Mouse (Mus musculus) urinary bladder, postnatal 14 days (tissue): Measurements from ENCODE around the gene Pla2g16.

Experiments
- DNase-seq: peaks from one replicate; pipeline ENCODE4 v3.0.0; 2021; ENCODE audit warnings: low spot score

Pla2g16 gene

DNA sequence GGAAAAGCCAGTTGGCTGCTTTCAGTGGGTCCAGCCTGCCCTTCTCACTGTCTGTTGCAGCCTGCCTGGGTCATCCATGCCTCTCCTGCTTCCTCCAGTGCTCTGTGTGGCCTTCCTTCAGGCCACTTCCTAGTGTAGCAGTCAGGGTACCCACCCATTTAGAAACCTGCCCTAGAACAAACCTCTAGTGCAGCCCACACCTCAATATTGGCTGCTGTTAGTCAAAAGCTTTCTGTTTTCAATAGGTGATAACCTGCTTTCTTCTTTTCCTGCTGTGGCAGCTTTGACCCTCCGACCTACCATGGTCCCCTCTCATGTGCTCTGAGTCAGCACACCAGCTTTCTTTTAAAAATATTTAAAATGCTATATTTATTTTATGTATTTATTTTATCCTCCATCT is 7.2 kb downstream of the Pla2g16 start:
- DNase-seq, result no peak

GRCm38 (mm10) chr19:7566826-7567225 is 9.6 kb downstream of the Pla2g16 start:
- DNase-seq, result no peak

DNA sequence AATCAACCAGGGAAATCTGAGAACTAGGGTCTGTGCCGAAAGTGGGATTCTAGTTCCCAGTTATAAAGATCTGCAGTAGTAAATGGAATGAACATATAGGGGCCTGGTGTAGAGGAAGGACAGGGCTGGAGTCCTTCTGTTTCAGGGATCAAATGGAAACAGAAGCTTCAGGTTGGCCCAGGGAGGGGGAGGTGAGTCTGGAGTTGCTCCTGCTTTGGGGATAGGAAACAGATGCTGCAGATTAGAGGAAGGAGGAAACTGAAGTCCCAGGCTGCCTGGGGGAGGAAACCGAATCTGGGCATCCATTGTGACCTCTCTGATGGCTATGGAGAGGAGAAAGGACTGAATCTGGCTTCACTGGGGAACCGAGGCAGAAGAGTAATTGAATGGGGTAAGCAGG is 11.1 kb downstream of the Pla2g16 start:
- no peak for DNase-seq

- DNase-seq, result no peak
These were observed 12.4 kb downstream of the Pla2g16 start for GRCm38 (mm10) chr19:7569650-7570049.

DNA sequence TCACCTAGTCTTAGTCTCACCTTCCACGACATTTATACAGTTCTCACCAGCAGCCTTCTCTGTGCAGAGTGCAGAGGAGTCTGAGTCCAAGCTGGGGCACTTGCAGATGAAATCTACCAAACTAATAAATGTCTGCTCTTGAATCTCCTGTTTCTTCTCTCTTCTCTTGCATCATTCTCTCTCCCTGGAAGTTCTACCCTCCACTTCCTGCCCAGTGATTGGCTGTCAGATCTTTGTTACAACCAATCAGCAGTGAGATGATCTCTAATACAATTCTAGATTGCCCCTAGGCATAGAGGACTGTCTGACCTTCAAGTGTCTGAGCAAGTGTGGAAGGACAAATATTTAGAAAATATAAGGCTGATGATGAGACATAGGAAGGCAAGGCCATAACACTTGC is 18.9 kb downstream of the Pla2g16 start:
- DNase-seq, result no peak

GRCm38 (mm10) chr19:7577710-7578109 is 20.5 kb downstream of the Pla2g16 start:
- no peak for DNase-seq

DNA sequence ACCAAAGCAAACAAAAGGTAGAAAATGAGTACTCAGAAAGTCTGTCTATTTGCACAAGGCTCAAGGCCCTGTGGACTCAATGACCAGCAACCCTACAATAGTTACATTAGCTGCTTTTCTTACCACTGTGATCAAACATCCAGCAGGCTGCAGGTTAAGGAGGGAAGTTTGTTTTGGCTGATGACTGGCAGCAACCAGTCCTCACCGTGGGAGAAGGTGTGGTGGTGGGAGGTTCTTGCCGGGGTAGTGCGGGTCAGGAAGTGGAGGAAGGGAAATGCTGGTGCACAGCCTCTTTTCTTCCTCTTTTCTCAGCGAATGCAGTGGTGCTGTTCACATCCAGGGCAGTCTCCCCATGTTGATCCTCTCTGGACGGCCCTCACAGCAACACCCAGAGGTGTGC is 23.8 kb downstream of the Pla2g16 start:
- peak; percentile 29 for DNase-seq

GRCm38 (mm10) chr19:7583101-7583500 is 25.8 kb downstream of the Pla2g16 start:
- DNase-seq, result peak; percentile 58

DNA sequence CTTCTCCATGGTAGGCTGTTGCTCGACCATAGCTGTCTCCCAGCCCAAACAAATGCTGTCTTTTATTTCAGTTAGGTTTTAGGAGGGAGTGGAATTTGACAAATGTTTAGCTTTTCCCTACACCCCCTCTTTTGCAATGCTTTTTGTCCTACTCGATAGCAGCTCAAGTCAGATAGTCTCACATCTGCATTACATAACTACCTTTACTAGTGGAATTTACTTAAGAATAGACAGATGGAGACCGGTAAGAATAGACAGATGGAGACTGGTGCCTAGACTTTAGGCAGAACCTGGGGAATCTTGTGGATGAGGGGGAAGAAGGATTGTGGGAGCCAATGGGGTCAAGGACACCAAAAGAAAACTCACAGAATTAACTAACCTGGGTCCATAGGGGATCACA is 26.3 kb downstream of the Pla2g16 start:
- no peak for DNase-seq

DNA sequence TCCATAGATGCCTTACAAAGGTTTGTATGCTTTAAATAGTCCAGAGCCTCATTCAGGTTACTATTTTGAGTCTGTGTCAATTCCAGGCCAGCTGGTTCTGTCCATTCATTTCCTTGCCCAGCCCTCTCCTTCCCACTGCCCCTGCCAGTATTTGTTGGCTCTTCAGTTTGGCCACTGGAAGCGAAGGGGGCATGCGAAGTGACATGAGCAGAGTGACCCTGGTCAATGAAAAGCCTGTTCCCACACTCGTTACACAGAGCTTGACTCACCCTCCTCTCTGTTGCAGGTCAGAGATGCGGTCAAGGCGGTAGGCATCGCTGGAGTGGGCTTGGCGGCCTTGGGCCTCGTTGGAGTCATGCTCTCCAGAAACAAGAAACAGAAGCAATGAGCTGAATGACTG is 28.0 kb downstream of the Pla2g16 start:
- no peak for DNase-seq

DNA sequence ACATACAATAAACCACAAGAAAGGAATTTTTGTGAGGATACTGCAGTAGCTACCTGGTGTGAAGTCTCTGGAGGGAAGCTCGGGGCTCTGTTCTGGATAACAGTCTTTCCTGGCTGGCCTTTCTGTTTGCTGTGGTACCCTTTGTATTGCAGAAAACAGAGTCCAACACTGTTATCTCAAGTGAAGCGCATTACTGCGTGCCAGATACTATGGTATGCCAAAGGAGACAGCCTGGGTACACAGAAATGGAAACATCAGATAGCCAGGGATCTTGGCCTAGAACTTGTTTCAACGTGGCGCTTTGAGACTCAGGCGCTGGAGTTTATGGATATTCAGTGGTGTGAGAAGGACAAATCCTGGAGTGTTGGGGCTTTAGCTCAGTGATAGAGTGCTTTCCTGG is 28.5 kb downstream of the Pla2g16 start:
- DNase-seq, result no peak

- no peak for DNase-seq
These were observed 33.5 kb downstream of the Pla2g16 start for GRCm38 (mm10) chr19:7590795-7591194.

- DNase-seq, result no peak
These were observed 34.8 kb downstream of the Pla2g16 start for GRCm38 (mm10) chr19:7592018-7592417.

GRCm38 (mm10) chr19:7595534-7595933 is 38.3 kb downstream of the Pla2g16 start:
- peak; percentile 43 for DNase-seq

DNA sequence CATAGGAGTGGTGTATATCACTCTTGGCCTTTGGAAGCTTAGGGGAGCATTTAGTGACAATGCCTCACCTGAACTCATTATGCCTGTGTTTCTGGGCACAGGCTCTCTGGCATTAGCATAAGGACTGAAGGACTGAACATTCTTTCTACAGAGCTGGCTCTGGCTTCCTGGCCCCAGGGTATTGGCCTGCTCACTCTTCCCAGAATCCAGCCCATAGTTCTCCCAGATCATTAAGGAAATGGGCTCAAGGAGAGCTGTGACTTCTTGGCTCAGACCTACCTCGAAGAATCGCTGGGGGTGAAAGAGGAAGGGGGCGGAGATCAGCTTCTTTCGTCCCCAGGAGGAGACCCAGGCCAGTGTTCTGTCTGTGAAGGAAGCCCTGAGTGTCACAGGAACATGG is 41.2 kb downstream of the Pla2g16 start:
- DNase-seq, result no peak

GRCm38 (mm10) chr19:7601551-7601950 is 44.3 kb downstream of the Pla2g16 start:
- no peak for DNase-seq

- no peak for DNase-seq
These were observed 46.8 kb downstream of the Pla2g16 start for GRCm38 (mm10) chr19:7604107-7604506.

GRCm38 (mm10) chr19:7605013-7605412 is 47.8 kb downstream of the Pla2g16 start:
- no peak for DNase-seq

DNA sequence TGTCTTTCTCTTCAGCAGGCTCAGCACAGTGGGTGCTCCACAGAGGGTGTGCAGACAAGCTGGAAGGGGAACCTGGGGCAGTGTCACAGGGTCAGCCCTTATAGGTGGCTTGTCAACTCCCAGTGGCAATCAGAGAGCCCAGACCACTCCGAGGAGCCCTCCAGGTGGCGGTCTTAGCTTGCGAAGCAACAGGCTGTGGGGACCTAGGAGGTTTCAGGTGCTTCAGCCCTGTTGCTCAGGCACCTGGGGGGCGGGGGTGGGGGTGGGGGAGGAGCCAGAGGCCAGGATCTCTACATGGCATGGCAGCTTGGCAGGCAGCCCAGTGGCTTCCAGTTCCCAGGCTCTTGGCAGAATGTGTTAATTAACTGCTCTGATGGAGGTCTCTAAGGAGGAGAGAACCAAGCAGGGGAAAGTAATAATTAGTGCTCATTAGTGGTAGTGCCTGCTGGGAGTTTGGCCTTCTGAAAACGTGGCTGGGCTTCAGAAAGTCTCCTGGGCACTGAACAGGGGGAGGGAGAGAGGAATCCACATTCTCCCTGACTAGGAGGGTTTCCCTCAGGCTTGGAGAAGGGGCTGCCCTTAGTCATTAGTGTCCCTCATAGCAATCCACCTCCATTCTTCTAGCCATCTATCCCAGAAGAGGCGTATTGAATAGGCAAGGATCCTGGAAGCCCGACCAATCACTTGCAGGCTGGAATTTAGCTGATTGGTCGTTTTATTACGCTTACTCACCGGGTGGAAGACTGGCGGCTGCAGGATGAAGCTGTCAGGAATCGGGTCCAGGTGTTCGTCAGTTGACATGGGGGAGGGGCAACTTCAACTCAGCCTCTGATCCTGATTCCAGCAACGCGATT is 48.9 kb downstream of the Pla2g16 start:
- DNase-seq, result no peak

- DNase-seq, result no peak
These were observed 49.8 kb downstream of the Pla2g16 start, which contains the start of gene Lgals12 for GRCm38 (mm10) chr19:7606801-7607689. Gene Lgals12 (minus strand): TSS chr19:7607193.

DNA sequence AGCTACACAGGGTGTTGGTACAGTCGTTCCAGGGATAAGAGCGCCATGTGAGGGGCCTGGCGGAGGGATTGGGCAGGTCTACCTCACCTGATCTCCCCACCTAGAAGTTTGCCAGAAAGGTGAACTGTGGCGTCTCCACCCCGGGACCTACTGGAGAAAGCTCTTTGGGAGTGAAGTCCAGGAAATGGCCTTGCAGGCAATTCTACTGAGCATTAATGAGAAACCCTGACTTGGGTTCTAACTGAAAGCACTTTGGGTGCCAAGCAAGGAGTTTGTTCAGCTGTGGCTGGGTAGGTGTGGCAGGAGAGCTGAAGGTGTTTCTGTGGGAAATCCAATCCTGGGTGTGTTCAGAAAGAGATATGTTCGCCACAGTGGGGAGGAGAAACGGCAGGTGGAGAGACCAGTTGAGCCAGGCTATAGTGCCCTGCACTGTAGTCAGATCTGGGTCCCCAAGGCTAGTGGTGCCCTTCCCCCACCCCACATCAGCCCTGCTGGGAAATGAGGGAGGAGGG is 50.5 kb downstream of the Pla2g16 start:
- DNase-seq, result peak; percentile 32

- DNase-seq, result peak; percentile 37
These were observed 54.9 kb downstream of the Pla2g16 start, which contains the start of gene Hrasls5 for GRCm38 (mm10) chr19:7611942-7612757. Gene Hrasls5 (plus strand): TSS chr19:7612541.
